Mouse (Mus musculus): ENCODE results near the gene Ppp2r3c. TPM values are rescaled to one million over a fixed set of nuclear protein-coding genes. Genes with fewer than 3 reads are reported as not detected.
A peak's percentile ranks its signal among the peaks of the same experiment; 100 is the strongest.
"Not testable (repeated sequence)": the region's sequence is repeated elsewhere in the genome, so short reads cannot be mapped to it uniquely, and the experiment has no call there.

The Ppp2r3c gene
- polyA plus RNA-seq (2015; fragmentation: Nextera tagmentation; extraction: Ambion mirVana), result 19.6 and 22.2 TPM in 2 replicates

GRCm38 (mm10) chr12:55302485-55303441, at the start of gene Ppp2r3c:
Gene Ppp2r3c, minus strand, starts transcription at chr12:55302998.
- Histone ChIP-seq H3K27me3 (replicated peaks) (no peaks in the 10 kb centered on the region), H3K9ac (replicated peaks) (peak within 1 kb of the TSS; percentile 63), H3K9me3 (replicated peaks) (no peaks in the 10 kb centered on the region), H3K27ac (replicated peaks) (peak within 1 kb of the TSS; percentile 84), H3K4me2 (peak within 1 kb of the TSS; percentile 57), H3K4me3 (replicated peaks) (peak within 1 kb of the TSS; percentile 59), H3K4me1 (peaks cover 31% of the 10 kb centered on the region), H3K36me3 (peaks cover 10% of the 10 kb centered on the region)
- peak; percentile 95 for ATAC-seq (ENCODE audit: low FRiP score)
- under 1% methylated on average over 55 of the region's 55 CpGs for WGBS

- H3K4me1 ChIP-seq, result peaks cover 4% of the 10 kb centered on the region; the same call in 1 of the 2 replicates
- H3K36me3 ChIP-seq, result no peaks in the 10 kb centered on the region
- H3K27me3 ChIP-seq (replicated peaks), result no peaks in the 10 kb centered on the region
- no peaks in the 10 kb centered on the region for H3K9me3 ChIP-seq (replicated peaks)
- H3K4me2 ChIP-seq, result peak overlapping the region; percentile 32
- H3K9ac ChIP-seq (replicated peaks), result no peak overlapping the region
- ATAC-seq (ENCODE audit: low FRiP score), result peak; percentile 60; the same call in 1 of the 2 replicates
- WGBS, result 72% methylated on average over 13 of the region's 13 CpGs
- no peak overlapping the region for H3K4me3 ChIP-seq (replicated peaks)
- peak overlapping the region; percentile 71 for H3K27ac ChIP-seq (replicated peaks)
These were observed 41.8 kb upstream of the Ppp2r3c start for GRCm38 (mm10) chr12:55344583-55344982.

GRCm38 (mm10) chr12:55343998-55344397, 41.2 kb upstream of the Ppp2r3c start:
- WGBS, result 75% methylated on average over 11 of the region's 11 CpGs
- Histone ChIP-seq H3K4me1 (peaks cover 4% of the 10 kb centered on the region; the same call in 1 of the 2 replicates), H3K27ac (replicated peaks) (peak overlapping the region; percentile 71), H3K9ac (replicated peaks) (0 out of 2 replicates have a peak overlapping the region, but pooled peaks have one; percentile 10), H3K4me2 (peak overlapping the region; percentile 32), H3K36me3 (no peaks in the 10 kb centered on the region), H3K9me3 (replicated peaks) (no peaks in the 10 kb centered on the region), H3K4me3 (replicated peaks) (no peak overlapping the region), H3K27me3 (replicated peaks) (no peaks in the 10 kb centered on the region)
- ATAC-seq (ENCODE audit: low FRiP score), result peak; percentile 84

GRCm38 (mm10) chr12:55343045-55343444, 40.2 kb upstream of the Ppp2r3c start:
- not testable (repeated sequence) for H3K27ac ChIP-seq (replicated peaks); H3K36me3 ChIP-seq; H3K4me2 ChIP-seq; H3K9ac ChIP-seq (replicated peaks); H3K4me1 ChIP-seq; H3K27me3 ChIP-seq (replicated peaks); H3K4me3 ChIP-seq (replicated peaks); ATAC-seq (ENCODE audit: low FRiP score); H3K9me3 ChIP-seq (replicated peaks)
- WGBS, result 89% methylated on average over 1 of the region's 1 CpGs

- not testable (repeated sequence) for H3K4me3 ChIP-seq (replicated peaks); H3K4me2 ChIP-seq; H3K9me3 ChIP-seq (replicated peaks); H3K27ac ChIP-seq (replicated peaks); H3K27me3 ChIP-seq (replicated peaks); ATAC-seq (ENCODE audit: low FRiP score); H3K4me1 ChIP-seq; H3K36me3 ChIP-seq; H3K9ac ChIP-seq (replicated peaks)
- WGBS, result 91% methylated on average over 1 of the region's 2 CpGs
These were observed 35.7 kb upstream of the Ppp2r3c start for GRCm38 (mm10) chr12:55338490-55338889.

- H3K27ac ChIP-seq (replicated peaks), result no peak overlapping the region
- ATAC-seq (ENCODE audit: low FRiP score), result no peak
- no peaks in the 10 kb centered on the region for H3K27me3 ChIP-seq (replicated peaks)
- H3K9me3 ChIP-seq (replicated peaks), result no peaks in the 10 kb centered on the region
- WGBS, result 93% methylated on average over 7 of the region's 7 CpGs
- H3K36me3 ChIP-seq, result 0 out of 2 replicates have a peak, but pooled peaks cover 3% of the 10 kb centered on the region
- H3K4me1 ChIP-seq, result no peaks in the 10 kb centered on the region
- H3K4me3 ChIP-seq (replicated peaks), result no peak overlapping the region
- H3K4me2 ChIP-seq, result no peak overlapping the region
- H3K9ac ChIP-seq (replicated peaks), result no peak overlapping the region
These were observed 30.9 kb upstream of the Ppp2r3c start for GRCm38 (mm10) chr12:55333662-55334061.

GRCm38 (mm10) chr12:55329351-55329750, 26.6 kb upstream of the Ppp2r3c start:
- ATAC-seq (ENCODE audit: low FRiP score), result no peak
- H3K27me3 ChIP-seq (replicated peaks), result no peaks in the 10 kb centered on the region
- 0 out of 2 replicates have a peak, but pooled peaks cover 3% of the 10 kb centered on the region for H3K36me3 ChIP-seq
- no peak overlapping the region for H3K4me2 ChIP-seq
- no peak overlapping the region for H3K9ac ChIP-seq (replicated peaks)
- H3K27ac ChIP-seq (replicated peaks), result no peak overlapping the region
- WGBS, result 95% methylated on average over 7 of the region's 7 CpGs
- H3K9me3 ChIP-seq (replicated peaks), result no peaks in the 10 kb centered on the region
- no peak overlapping the region for H3K4me3 ChIP-seq (replicated peaks)
- no peaks in the 10 kb centered on the region for H3K4me1 ChIP-seq

- Histone ChIP-seq H3K9me3 (replicated peaks) (no peaks in the 10 kb centered on the region), H3K27ac (replicated peaks) (no peak overlapping the region), H3K36me3 (0 out of 2 replicates have a peak, but pooled peaks cover 3% of the 10 kb centered on the region), H3K9ac (replicated peaks) (no peak overlapping the region), H3K4me2 (no peak overlapping the region), H3K4me1 (no peaks in the 10 kb centered on the region), H3K4me3 (replicated peaks) (no peak overlapping the region), H3K27me3 (replicated peaks) (no peaks in the 10 kb centered on the region)
- ATAC-seq (ENCODE audit: low FRiP score), result no peak
- WGBS, result 92% methylated on average over 4 of the region's 4 CpGs
These were observed 26.0 kb upstream of the Ppp2r3c start for GRCm38 (mm10) chr12:55328784-55329183.

- Histone ChIP-seq H3K27ac (replicated peaks) (no peak overlapping the region), H3K27me3 (replicated peaks) (no peaks in the 10 kb centered on the region), H3K4me2 (no peak overlapping the region), H3K4me3 (replicated peaks) (no peak overlapping the region), H3K9ac (replicated peaks) (no peak overlapping the region), H3K4me1 (peaks cover 4% of the 10 kb centered on the region; the same call in 1 of the 2 replicates), H3K9me3 (replicated peaks) (no peaks in the 10 kb centered on the region), H3K36me3 (0 out of 2 replicates have a peak, but pooled peaks cover 3% of the 10 kb centered on the region)
- no peak for ATAC-seq (ENCODE audit: low FRiP score)
- WGBS, result 89% methylated on average over 7 of the region's 7 CpGs
These were observed 22.9 kb upstream of the Ppp2r3c start for GRCm38 (mm10) chr12:55325702-55326101.

- no peaks in the 10 kb centered on the region for H3K27me3 ChIP-seq (replicated peaks)
- ATAC-seq (ENCODE audit: low FRiP score), result no peak
- no peak overlapping the region for H3K4me2 ChIP-seq
- H3K27ac ChIP-seq (replicated peaks), result peak overlapping the region; percentile 43
- H3K36me3 ChIP-seq, result 0 out of 2 replicates have a peak, but pooled peaks cover 3% of the 10 kb centered on the region
- peaks cover 4% of the 10 kb centered on the region; the same call in 1 of the 2 replicates for H3K4me1 ChIP-seq
- 74% methylated on average over 18 of the region's 18 CpGs for WGBS
- H3K4me3 ChIP-seq (replicated peaks), result no peak overlapping the region
- no peaks in the 10 kb centered on the region for H3K9me3 ChIP-seq (replicated peaks)
- no peak overlapping the region for H3K9ac ChIP-seq (replicated peaks)
These were observed 19.0 kb upstream of the Ppp2r3c start for GRCm38 (mm10) chr12:55321642-55322291.

GRCm38 (mm10) chr12:55315192-55315591, 12.4 kb upstream of the Ppp2r3c start:
- ATAC-seq (ENCODE audit: low FRiP score), result no peak
- Histone ChIP-seq H3K27me3 (replicated peaks) (no peaks in the 10 kb centered on the region), H3K4me1 (no peaks in the 10 kb centered on the region), H3K9me3 (replicated peaks) (no peaks in the 10 kb centered on the region), H3K27ac (replicated peaks) (no peak overlapping the region), H3K4me3 (replicated peaks) (no peak overlapping the region), H3K4me2 (no peak overlapping the region), H3K9ac (replicated peaks) (no peak overlapping the region), H3K36me3 (0 out of 2 replicates have a peak, but pooled peaks cover 3% of the 10 kb centered on the region)
- 52% methylated on average over 5 of the region's 5 CpGs for WGBS

Data from neural tube, embryonic 15.5 days (tissue).